Comparison of ENCODE assay signal across 13 mouse cellular contexts in the genomic region with DNA sequence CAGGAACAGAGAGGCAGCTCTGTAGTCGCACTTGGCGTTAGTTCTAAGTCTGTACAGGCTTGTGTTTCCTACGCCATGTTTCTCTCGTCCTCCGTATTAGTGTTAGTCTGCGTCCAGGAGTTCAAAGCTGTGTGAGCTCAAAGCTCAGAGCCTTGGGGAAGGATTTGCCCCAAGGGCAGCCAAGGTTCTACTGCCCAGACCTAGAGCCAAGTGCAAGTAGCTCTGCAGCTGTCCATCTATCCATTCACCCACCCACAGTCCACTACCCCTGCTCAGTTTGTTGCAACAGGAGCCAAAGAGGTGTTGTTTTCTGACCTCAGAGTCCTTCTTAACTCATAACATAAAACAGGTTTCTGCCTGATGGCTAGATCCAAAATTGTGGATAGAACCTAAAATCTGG.
DNase-seq lines count a peak whose midpoint lies in the region; ATAC-seq and TF ChIP-seq lines count a peak whose summit lies in the region.
"Had no signal": no experiment of that assay in that cellular context is flagged by ENCODE, and none has a peak within 500 bp of the region (broad histone marks: within the 10 kb centered on the region; RNA-seq: fewer than 3 reads in every experiment).

No protein-coding gene starts in this region.

- ATAC-seq in hindbrain, embryonic 13.5 days (ENCODE audit: low FRiP score): no peak
- no peak for ATAC-seq in hindbrain, embryonic 11.5 days (ENCODE audit: low FRiP score)
- ATAC-seq in forebrain, embryonic 12.5 days (ENCODE audit: low FRiP score): no peak
- ATAC-seq in intestine, postnatal 0 days: no peak
- ATAC-seq in neural tube, embryonic 15.5 days (ENCODE audit: low FRiP score): no peak
- ATAC-seq: Patski had no signal

- WGBS in hindbrain, embryonic 13.5 days: 90% methylated on average over 6 of the region's 6 CpGs
- WGBS in hindbrain, embryonic 11.5 days: 88% methylated on average over 6 of the region's 6 CpGs
- WGBS in forebrain, embryonic 12.5 days: 89% methylated on average over 6 of the region's 6 CpGs
- WGBS in intestine, postnatal 0 days: 82% methylated on average over 6 of the region's 6 CpGs
- 79% methylated on average over 6 of the region's 6 CpGs for WGBS in neural tube, embryonic 15.5 days

- no peaks in the 10 kb centered on the region for H3K27me3 ChIP-seq in hindbrain, embryonic 13.5 days
- no peaks in the 10 kb centered on the region for H3K27me3 ChIP-seq in hindbrain, embryonic 11.5 days (ENCODE audit: control insufficient read depth, insufficient read depth, low read length)
- no peaks in the 10 kb centered on the region for H3K27me3 ChIP-seq in forebrain, embryonic 12.5 days
- no peaks in the 10 kb centered on the region for H3K27me3 ChIP-seq in intestine, postnatal 0 days (replicated peaks; ENCODE audit: control insufficient read depth, insufficient read depth, low read length)
- H3K27me3 ChIP-seq in neural tube, embryonic 15.5 days (replicated peaks): no peaks in the 10 kb centered on the region
- H3K27me3 ChIP-seq: liver, embryonic 13.5 days; Patski had no signal

- DNase-seq in hindbrain, embryonic 11.5 days (ENCODE audit: low spot score): no peak
- no peak for DNase-seq in frontal cortex, postnatal 25 days (ENCODE audit: low spot score in 2 of 2)
- DNase-seq in adrenal gland, adult (ENCODE audit: inconsistent age in 2 of 2, low spot score in 1 of 2): no peak
- no peak for DNase-seq in B cell, adult 2 months
- DNase-seq: adrenal gland, postnatal 14 days; cerebellum, adult 11 months; liver, embryonic 13.5 days had no signal

- H3K27ac ChIP-seq in hindbrain, embryonic 13.5 days: peak overlapping the region; percentile 86
- H3K27ac ChIP-seq in hindbrain, embryonic 11.5 days (ENCODE audit: low read depth, low read length): no peak overlapping the region
- H3K27ac ChIP-seq in forebrain, embryonic 12.5 days: peak overlapping the region; percentile 83; the same call in 1 of the 2 replicates
- H3K27ac ChIP-seq in intestine, postnatal 0 days (ENCODE audit: low read depth, low read length): peak overlapping the region; percentile 41; the same call in 1 of the 2 replicates
- peak overlapping the region; percentile 88 for H3K27ac ChIP-seq in neural tube, embryonic 15.5 days (replicated peaks)
- H3K27ac ChIP-seq: liver, embryonic 13.5 days had no signal

- H3K4me2 ChIP-seq in hindbrain, embryonic 13.5 days: no peak overlapping the region
- H3K4me2 ChIP-seq in hindbrain, embryonic 11.5 days (replicated peaks; ENCODE audit: low read depth, low read length): no peak overlapping the region
- H3K4me2 ChIP-seq in forebrain, embryonic 12.5 days: no peak overlapping the region
- no peak overlapping the region for H3K4me2 ChIP-seq in intestine, postnatal 0 days (replicated peaks; ENCODE audit: low read depth)
- H3K4me2 ChIP-seq in neural tube, embryonic 15.5 days: no peak overlapping the region
- H3K4me2 ChIP-seq: liver, embryonic 13.5 days had no signal

- no peaks in the 10 kb centered on the region for H3K9me3 ChIP-seq in hindbrain, embryonic 13.5 days
- H3K9me3 ChIP-seq in hindbrain, embryonic 11.5 days (ENCODE audit: control insufficient read depth, low read length): no peaks in the 10 kb centered on the region
- no peaks in the 10 kb centered on the region for H3K9me3 ChIP-seq in forebrain, embryonic 12.5 days
- no peaks in the 10 kb centered on the region for H3K9me3 ChIP-seq in intestine, postnatal 0 days (ENCODE audit: control insufficient read depth)
- no peaks in the 10 kb centered on the region for H3K9me3 ChIP-seq in neural tube, embryonic 15.5 days (replicated peaks)
- H3K9me3 ChIP-seq: liver, embryonic 13.5 days had no signal

- no peak overlapping the region for H3K9ac ChIP-seq in hindbrain, embryonic 13.5 days
- H3K9ac ChIP-seq in hindbrain, embryonic 11.5 days (ENCODE audit: low read depth, low read length): no peak overlapping the region
- no peak overlapping the region for H3K9ac ChIP-seq in forebrain, embryonic 12.5 days
- no peak overlapping the region for H3K9ac ChIP-seq in intestine, postnatal 0 days (ENCODE audit: low read depth, low read length)
- no peak overlapping the region for H3K9ac ChIP-seq in neural tube, embryonic 15.5 days (replicated peaks)
- H3K9ac ChIP-seq: liver, embryonic 13.5 days had no signal

- H3K4me3 ChIP-seq in hindbrain, embryonic 13.5 days: no peak overlapping the region
- no peak overlapping the region for H3K4me3 ChIP-seq in hindbrain, embryonic 11.5 days (ENCODE audit: low read depth, low read length)
- no peak overlapping the region for H3K4me3 ChIP-seq in forebrain, embryonic 12.5 days (replicated peaks)
- H3K4me3 ChIP-seq in intestine, postnatal 0 days (ENCODE audit: low read depth, low read length): no peak overlapping the region
- H3K4me3 ChIP-seq in neural tube, embryonic 15.5 days (replicated peaks): no peak overlapping the region
- H3K4me3 ChIP-seq: erythroblast, embryonic 14.5 days; liver, embryonic 13.5 days had no signal

- H3K36me3 ChIP-seq in hindbrain, embryonic 13.5 days: peaks cover 62% of the 10 kb centered on the region
- no peaks in the 10 kb centered on the region for H3K36me3 ChIP-seq in hindbrain, embryonic 11.5 days (ENCODE audit: control insufficient read depth, insufficient read depth, low read length)
- peaks cover 59% of the 10 kb centered on the region for H3K36me3 ChIP-seq in forebrain, embryonic 12.5 days (replicated peaks)
- peaks cover 78% of the 10 kb centered on the region for H3K36me3 ChIP-seq in intestine, postnatal 0 days (ENCODE audit: control insufficient read depth, insufficient read depth)
- H3K36me3 ChIP-seq in neural tube, embryonic 15.5 days: peaks cover 52% of the 10 kb centered on the region

- no peak for TF ChIP-seq CTCF in intestine, postnatal 0 days (IDR thresholded peaks at IDR 0.05; ENCODE audit: low read depth)

- peaks cover 24% of the 10 kb centered on the region for H3K4me1 ChIP-seq in hindbrain, embryonic 13.5 days (replicated peaks)
- no peaks in the 10 kb centered on the region for H3K4me1 ChIP-seq in hindbrain, embryonic 11.5 days (replicated peaks; ENCODE audit: control insufficient read depth, insufficient read depth, low read length)
- peaks cover 27% of the 10 kb centered on the region for H3K4me1 ChIP-seq in forebrain, embryonic 12.5 days
- no peaks in the 10 kb centered on the region for H3K4me1 ChIP-seq in intestine, postnatal 0 days (replicated peaks; ENCODE audit: control insufficient read depth, insufficient read depth, low read length)
- H3K4me1 ChIP-seq in neural tube, embryonic 15.5 days: peaks cover 34% of the 10 kb centered on the region
